Mouse (Mus musculus): ENCODE measurements at regions not wholly inside any gene's neighbourhood (a gene's known extent, or its start where the extent isn't known, plus 50 kb on each side); places are given as distances from the start of the nearest gene placed in this dataset.

- TF ChIP-seq CTCF (IDR thresholded peaks at IDR 0.05; ENCODE audit: low read depth, low read length) (no peak), POLR2A (IDR thresholded peaks at IDR 0.05; ENCODE audit: extremely low read depth, insufficient read depth, low read length) (no peak)
Observed at GRCm38 (mm10) chr16:73473502-73473901, 938.1 kb downstream of the Robo2 start.

Measured in liver, adult 2 months (tissue).